Mouse (Mus musculus) CH12.LX (cell line): Measurements from ENCODE around the gene Prr15l. TPM values are rescaled to one million over a fixed set of nuclear protein-coding genes. Genes with fewer than 3 reads are reported as not detected.

ENCODE experiments used
- DNase-seq: peaks from one replicate; pipeline ENCODE4 v3.0.0-alpha.2; 2013; ENCODE audit errors: extremely low read depth
- H3K27ac ChIP-seq: 2 replicates; pipeline ENCODE4 v1.5.1; 2012; ENCODE audit warnings: low read depth, mild to moderate bottlenecking, control low read depth, moderate library complexity; ENCODE audit not compliant: insufficient read depth
- H3K27me3 ChIP-seq: replicated peaks from 2 replicates; pipeline ENCODE3; 2012; ENCODE audit warnings: inconsistent platforms
- H3K36me3 ChIP-seq, 2 experiments: replicated peaks in 1 of 2; 2 replicates each; pipeline versions ENCODE3 to v1.6.1; 2012; ENCODE audit warnings: inconsistent platforms in 1 of 2, low read length in 1 of 2, mild to moderate bottlenecking in 1 of 2, mixed read lengths in 1 of 2, moderate library complexity in 1 of 2; ENCODE audit not compliant: control insufficient read depth in 1 of 2, insufficient read depth in 1 of 2
- H3K4me1 ChIP-seq, 2 experiments: 2 replicates each; pipeline ENCODE4 v1.6.1; 2012; ENCODE audit warnings: inconsistent platforms in 1 of 2, moderate library complexity in 1 of 2; ENCODE audit not compliant: insufficient read depth in 2 of 2, control insufficient read depth in 1 of 2
- H3K4me2 ChIP-seq: 2 replicates; pipeline ENCODE4 v1.6.1; 2012; ENCODE audit warnings: low read depth, mild to moderate bottlenecking, control low read depth; ENCODE audit not compliant: poor library complexity, insufficient read depth, severe bottlenecking
- H3K4me3 ChIP-seq, 3 experiments: fragments of 150-350 bp in 1 of 3; sonication (generic) in 1 of 3; replicated peaks in 1 of 3; 2 replicates each; pipeline versions ENCODE3 to v1.5.1; 2011 to 2012; ENCODE audit warnings: low read depth in 2 of 3, low read length in 2 of 3, mild to moderate bottlenecking in 2 of 3, moderate library complexity in 2 of 3, control low read depth in 1 of 3, improper control_type of control experiment in 1 of 3, inconsistent platforms in 1 of 3, mixed read lengths in 1 of 3; ENCODE audit not compliant: poor library complexity in 1 of 3
- H3K79me2 ChIP-seq: replicated peaks from 2 replicates; pipeline ENCODE4 v1.6.1; 2012; ENCODE audit warnings: mild to moderate bottlenecking, moderate library complexity; ENCODE audit not compliant: control insufficient read depth, poor library complexity, insufficient read depth, severe bottlenecking; ENCODE audit errors: extremely low read depth
- H3K9ac ChIP-seq: 2 replicates; pipeline ENCODE4 v1.6.1; 2012; ENCODE audit warnings: low read depth, mild to moderate bottlenecking, control low read depth, moderate library complexity; ENCODE audit not compliant: insufficient read depth
- H3K9me3 ChIP-seq: replicated peaks from 2 replicates; pipeline ENCODE3; 2012; ENCODE audit warnings: low read length, inconsistent platforms, mixed read lengths
- CHD2 ChIP-seq: IDR thresholded peaks from 2 replicates; pipeline ENCODE4 v1.6.1; 2011; ENCODE audit warnings: low read length, improper control_type of control experiment
- ELF1 ChIP-seq: IDR thresholded peaks from 2 replicates; pipeline ENCODE4 v1.6.1; 2014; ENCODE audit warnings: low read depth, mild to moderate bottlenecking, inconsistent platforms, low read length, improper control_type of control experiment
- ETS1 ChIP-seq: conservative IDR thresholded peaks from 2 replicates; pipeline ENCODE4 v1.6.1; 2012; ENCODE audit warnings: low read depth, mild to moderate bottlenecking, inconsistent platforms, low read length, improper control_type of control experiment, moderate library complexity
- GABPA ChIP-seq: IDR thresholded peaks from 2 replicates; pipeline ENCODE4 v1.6.1; 2012; ENCODE audit warnings: low read depth, low read length, improper control_type of control experiment, inconsistent platforms; ENCODE audit not compliant: insufficient replicate concordance
- HCFC1 ChIP-seq: IDR thresholded peaks from 2 replicates; pipeline ENCODE4 v1.6.1; 2012; ENCODE audit warnings: low read depth, mild to moderate bottlenecking, inconsistent platforms, low read length, improper control_type of control experiment
- IRF4 ChIP-seq: IDR thresholded peaks from 2 replicates; pipeline ENCODE4 v1.6.1; 2014; ENCODE audit warnings: low read depth, mild to moderate bottlenecking, inconsistent platforms, low read length, improper control_type of control experiment
- JUN ChIP-seq: IDR thresholded peaks from 2 replicates; pipeline ENCODE4 v1.6.1; 2011; ENCODE audit warnings: low read depth, mild to moderate bottlenecking, low read length, improper control_type of control experiment, moderate library complexity; ENCODE audit not compliant: insufficient read depth
- MAX ChIP-seq: IDR thresholded peaks from 2 replicates; pipeline ENCODE4 v1.6.1; 2011; ENCODE audit warnings: low read length, improper control_type of control experiment
- MAZ ChIP-seq: IDR thresholded peaks from 2 replicates; pipeline ENCODE4 v1.6.1; 2012; ENCODE audit warnings: low read depth, mild to moderate bottlenecking, inconsistent platforms, low read length, improper control_type of control experiment, moderate library complexity
- MEF2A ChIP-seq: IDR thresholded peaks from 2 replicates; pipeline ENCODE4 v1.6.1; 2014; ENCODE audit warnings: low read depth, mild to moderate bottlenecking, inconsistent platforms, low read length, improper control_type of control experiment, borderline replicate concordance
- MYC ChIP-seq: IDR thresholded peaks from 2 replicates; pipeline ENCODE4 v1.6.1; 2011; ENCODE audit warnings: low read depth, mild to moderate bottlenecking, improper control_type of control experiment, low read length
- PAX5 ChIP-seq: IDR thresholded peaks from 2 replicates; pipeline ENCODE4 v1.6.1; 2012; ENCODE audit warnings: low read length, inconsistent platforms, mixed read lengths
- RAD21 ChIP-seq: IDR thresholded peaks from 2 replicates; pipeline ENCODE4 v1.6.1; 2011; ENCODE audit warnings: low read depth, mild to moderate bottlenecking, low read length, improper control_type of control experiment, moderate library complexity
- SMC3 ChIP-seq: IDR thresholded peaks from 2 replicates; pipeline ENCODE4 v1.6.1; 2011; ENCODE audit warnings: low read depth, low read length, improper control_type of control experiment
- TCF12 ChIP-seq: IDR thresholded peaks from 2 replicates; pipeline ENCODE4 v1.6.1; 2014; ENCODE audit warnings: low read depth, mild to moderate bottlenecking, inconsistent platforms, low read length, improper control_type of control experiment
- UBTF ChIP-seq: IDR thresholded peaks from 2 replicates; pipeline ENCODE4 v1.6.1; 2012; ENCODE audit warnings: low read depth, mild to moderate bottlenecking, inconsistent platforms, low read length, improper control_type of control experiment, moderate library complexity
- ZMIZ1 ChIP-seq: IDR thresholded peaks from 2 replicates; pipeline ENCODE4 v1.6.1; 2012; ENCODE audit warnings: low read depth, mild to moderate bottlenecking, inconsistent platforms, low read length, improper control_type of control experiment
- ZNF384 ChIP-seq: IDR thresholded peaks from 2 replicates; pipeline ENCODE4 v1.6.1; 2012; ENCODE audit warnings: low read depth, low read length, improper control_type of control experiment, inconsistent platforms
- dilution Hi-C: fragments of 300-500 bp; cut with MboI; formaldehyde crosslinking; loops from 2 replicates; pipeline ENCODE4 v1.14.3; 2020; ENCODE audit warnings: low sequenced_read_pairs; ENCODE audit not compliant: extremely low pct_unique_long_range_greater_than_20kb, extremely low pct_ligation_motif_present
- in situ Hi-C: fragments of 300-500 bp; cut with MboI; formaldehyde crosslinking; loops from 3 replicates; pipeline ENCODE4 v1.14.3; 2019; ENCODE audit warnings: low sequenced_read_pairs, low pct_ligation_motif_present, low pct_unique_long_range_greater_than_20kb, mixed read lengths
- polyA plus RNA-seq: library from polyadenylated mRNA; unstranded; fragments of >175 nt; gene quantifications from 2 replicates; pipeline ENCODE4 v1.2.1, GENCODE M21; 2012; ENCODE audit warnings: low read depth; ENCODE audit not compliant: insufficient read length
- total RNA-seq, 2 experiments: library from RNA; depleted of rRNA; stranded (reverse); fragments of 300-350 nt in 1 of 2; fragments of >200 nt in 1 of 2; gene quantifications; 2 replicates each; pipeline ENCODE4 v1.2.3; 2012 to 2014

Prr15l gene
- total and polyA plus RNA-seq, 3 experiments = 0.08 to 0.31 TPM; not detected in 1

- H3K4me2 ChIP-seq = no peak overlapping the region
- no peaks in the 10 kb centered on the region for H3K9me3 ChIP-seq
- DNase-seq = no peak
- TF ChIP-seq MAZ (no peak), MAX (no peak), ZNF384 (no peak), TCF12 (no peak), ETS1 (no peak), PAX5 (no peak), RAD21 (no peak), CHD2 (no peak), SMC3 (no peak), MEF2A (no peak), ZMIZ1 (no peak)
- no peak overlapping the region for H3K27ac ChIP-seq
- H3K36me3 ChIP-seq = peaks cover 0 to 30% of the 10 kb centered on the region in 2 experiments
- H3K9ac ChIP-seq = no peak overlapping the region
- H3K27me3 ChIP-seq = no peaks in the 10 kb centered on the region
- dilution Hi-C loops = no loop called here
- H3K79me2 ChIP-seq = peaks cover 45% of the 10 kb centered on the region
- no peak overlapping the region for H3K4me3 ChIP-seq
- peaks cover 14 to 68% of the 10 kb centered on the region in 2 experiments for H3K4me1 ChIP-seq
- in situ Hi-C loops = no loop called here
These were observed 42.4 kb downstream of the Prr15l start for GRCm38 (mm10) chr11:96970341-96970740.

GRCm38 (mm10) chr11:96972906-96973305 is 45.0 kb downstream of the Prr15l start:
- in situ Hi-C loops = no loop called here
- H3K27ac ChIP-seq = no peak overlapping the region
- H3K27me3 ChIP-seq = no peaks in the 10 kb centered on the region
- H3K79me2 ChIP-seq = peaks cover 52% of the 10 kb centered on the region
- peaks cover 21 to 62% of the 10 kb centered on the region in 2 experiments for H3K4me1 ChIP-seq
- no peak overlapping the region for H3K9ac ChIP-seq
- H3K36me3 ChIP-seq = peaks cover 0 to 32% of the 10 kb centered on the region in 2 experiments
- no peaks in the 10 kb centered on the region for H3K9me3 ChIP-seq
- no peak overlapping the region for H3K4me2 ChIP-seq
- DNase-seq = no peak
- no peak overlapping the region for H3K4me3 ChIP-seq
- dilution Hi-C loops = no loop called here
- TF ChIP-seq UBTF = no peak
- TF ChIP-seq ETS1 = no peak

GRCm38 (mm10) chr11:96973426-96973964 is 45.6 kb downstream of the Prr15l start:
- Histone ChIP-seq H3K4me2 (no peak overlapping the region), H3K27me3 (no peaks in the 10 kb centered on the region), H3K36me3 (peaks cover 0 to 32% of the 10 kb centered on the region in 2 experiments), H3K79me2 (peaks cover 50% of the 10 kb centered on the region), H3K4me1 (peaks cover 17 to 59% of the 10 kb centered on the region in 2 experiments), H3K4me3 (no peak overlapping the region), H3K9ac (no peak overlapping the region), H3K9me3 (no peaks in the 10 kb centered on the region), H3K27ac (no peak overlapping the region)
- dilution Hi-C loops (no loop called here), in situ Hi-C loops (no loop called here)
- no peak for TF ChIP-seq JUN
- no peak for TF ChIP-seq ELF1
- no peak for TF ChIP-seq HCFC1
- TF ChIP-seq IRF4 = no peak
- no peak for TF ChIP-seq MYC
- no peak for TF ChIP-seq GABPA
- no peak for TF ChIP-seq SMC3
- DNase-seq = no peak
